Mouse (Mus musculus) cerebellum, adult 2 months (tissue): ENCODE data around the gene Supt6.

Experiments used
- CTCF ChIP-seq: fragments of 200-500 bp; IDR thresholded peaks from 2 replicates; pipeline ENCODE4 v1.5.1; 2011; ENCODE audit warnings: low read depth, mild to moderate bottlenecking, control low read depth, low read length, moderate library complexity, borderline replicate concordance; ENCODE audit not compliant: insufficient read depth
- POLR2A ChIP-seq: fragments of 200-500 bp; IDR thresholded peaks from 2 replicates; pipeline ENCODE4 v1.6.1; 2011; ENCODE audit warnings: low read length, control low read depth, borderline replicate concordance; ENCODE audit not compliant: insufficient read depth

GRCm38 (mm10) chr11:78213086-78213817, 32.5 kb downstream of the Supt6 start:
- TF ChIP-seq CTCF (no peak), POLR2A (no peak)
